Mouse (Mus musculus) midbrain, embryonic 15.5 days (tissue): Measurements from ENCODE around the gene Gm7075. TPM values are rescaled to one million over a fixed set of nuclear protein-coding genes. Genes with fewer than 3 reads are reported as not detected.

Experiments used
- ATAC-seq: fragments of 200-750 bp; cut with Nextera tagmentation; replicated peaks from 2 replicates; pipeline ENCODE4 v1.8.0; 2017; ENCODE audit warnings: moderate TSS enrichment
- H3K27ac ChIP-seq: fragments of 300-500 bp; sonication (generic); 2 replicates; pipeline ENCODE4 v1.5.1; 2015; ENCODE audit warnings: mild to moderate bottlenecking, inconsistent platforms
- H3K27me3 ChIP-seq: fragments of 300-500 bp; sonication (generic); replicated peaks from 2 replicates; pipeline ENCODE4 v1.6.1; 2015; ENCODE audit warnings: inconsistent platforms
- H3K36me3 ChIP-seq: fragments of 300-500 bp; sonication (generic); replicated peaks from 2 replicates; pipeline ENCODE4 v1.6.1; 2015; ENCODE audit warnings: inconsistent platforms
- H3K4me1 ChIP-seq: fragments of 300-500 bp; sonication (generic); 2 replicates; pipeline ENCODE4 v1.6.1; 2015; ENCODE audit warnings: inconsistent platforms
- H3K4me2 ChIP-seq: fragments of 300-500 bp; sonication (generic); 2 replicates; pipeline ENCODE4 v1.6.1; 2015; ENCODE audit warnings: inconsistent platforms, mild to moderate bottlenecking, moderate library complexity
- H3K4me3 ChIP-seq: fragments of 300-500 bp; sonication (generic); 2 replicates; pipeline ENCODE4 v1.5.1; 2015; ENCODE audit warnings: mild to moderate bottlenecking, inconsistent platforms
- H3K9ac ChIP-seq: fragments of 300-500 bp; sonication (generic); 2 replicates; pipeline ENCODE4 v1.6.1; 2015; ENCODE audit warnings: mild to moderate bottlenecking, inconsistent platforms
- H3K9me3 ChIP-seq: fragments of 300-500 bp; sonication (generic); 2 replicates; pipeline ENCODE4 v1.6.1; 2016; ENCODE audit warnings: inconsistent platforms
- WGBS: fragments of 180-500 bp; shearing (Covaris S2); methylation state at CpG from one replicate; pipeline ENCODE4 v1.1.7; 2015; ENCODE audit warnings: mixed read lengths; 5-methylcytosine and 5-hydroxymethylcytosine counted together
- polyA plus RNA-seq: library from polyadenylated mRNA; unstranded; fragments of >200 nt; fragmentation: Nextera tagmentation; extraction: Ambion mirVana; gene quantifications from 2 replicates; pipeline ENCODE4 v1.2.1, GENCODE M21; 2015

The Gm7075 gene
- polyA plus RNA-seq, 1 experiment from 2014 or later = not detected

- peak within 1 kb of the TSS; percentile 53 for H3K4me3 ChIP-seq
- H3K27me3 ChIP-seq = peaks cover 3% of the 10 kb centered on the region; the same call in 1 of the 2 replicates
- H3K4me1 ChIP-seq = peaks cover 9% of the 10 kb centered on the region
- 3% methylated on average over 24 of the region's 24 CpGs for WGBS
- peak within 1 kb of the TSS; percentile 73 for H3K27ac ChIP-seq
- peak within 1 kb of the TSS; percentile 60 for H3K9ac ChIP-seq
- H3K9me3 ChIP-seq = no peaks in the 10 kb centered on the region
- peak; percentile 9; the same call in 1 of the 2 replicates for ATAC-seq
- H3K4me2 ChIP-seq = peak within 1 kb of the TSS; percentile 77
- no peaks in the 10 kb centered on the region for H3K36me3 ChIP-seq
These were observed 39.9 kb downstream of the Gm7075 start, which contains the start of gene Sirt1 for GRCm38 (mm10) chr10:63381498-63382280. Sirt1 (minus strand) TSS chr10:63381704.

DNA sequence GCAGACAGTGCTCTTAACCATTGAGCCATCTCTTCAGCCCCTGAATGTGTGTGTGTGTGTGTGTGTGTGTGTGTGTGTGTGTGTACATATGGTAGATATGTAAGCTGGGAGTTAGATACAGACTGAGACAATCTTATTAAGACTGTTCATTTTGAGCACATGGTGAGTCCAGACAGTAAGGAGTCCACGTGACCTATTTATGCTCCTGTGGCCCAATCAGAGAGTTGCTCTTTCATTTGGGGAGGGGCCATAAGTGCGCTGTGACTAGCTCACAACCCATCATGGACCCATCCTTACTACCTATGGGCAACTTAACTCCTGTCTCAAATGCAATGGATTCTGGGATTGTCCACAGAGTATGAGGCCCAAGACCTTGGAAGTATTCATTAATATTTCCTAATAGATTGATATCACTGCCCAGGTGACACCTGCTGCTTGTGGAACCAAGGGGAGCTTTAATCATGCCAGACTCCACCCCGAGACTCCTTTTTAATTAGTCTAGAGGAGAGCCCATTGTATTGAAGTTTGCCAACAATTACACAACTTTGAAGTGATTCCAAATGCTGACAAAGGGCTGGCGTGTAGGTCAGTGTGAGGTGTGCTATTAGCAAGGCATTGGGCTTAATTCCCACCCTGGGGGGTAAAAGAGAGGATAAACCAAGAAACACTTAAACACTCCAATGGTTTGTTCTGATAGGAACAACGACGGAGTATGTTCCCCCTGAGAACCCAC lies 42.5 kb downstream of the Gm7075 start:
- Histone ChIP-seq H3K9ac (no peak overlapping the region), H3K4me1 (peaks cover 9% of the 10 kb centered on the region), H3K27ac (no peak overlapping the region), H3K4me2 (no peak overlapping the region), H3K36me3 (no peaks in the 10 kb centered on the region), H3K9me3 (no peaks in the 10 kb centered on the region), H3K4me3 (no peak overlapping the region), H3K27me3 (peaks cover 3% of the 10 kb centered on the region; the same call in 1 of the 2 replicates)
- 67% methylated on average over 6 of the region's 6 CpGs for WGBS
- no peak for ATAC-seq

DNA sequence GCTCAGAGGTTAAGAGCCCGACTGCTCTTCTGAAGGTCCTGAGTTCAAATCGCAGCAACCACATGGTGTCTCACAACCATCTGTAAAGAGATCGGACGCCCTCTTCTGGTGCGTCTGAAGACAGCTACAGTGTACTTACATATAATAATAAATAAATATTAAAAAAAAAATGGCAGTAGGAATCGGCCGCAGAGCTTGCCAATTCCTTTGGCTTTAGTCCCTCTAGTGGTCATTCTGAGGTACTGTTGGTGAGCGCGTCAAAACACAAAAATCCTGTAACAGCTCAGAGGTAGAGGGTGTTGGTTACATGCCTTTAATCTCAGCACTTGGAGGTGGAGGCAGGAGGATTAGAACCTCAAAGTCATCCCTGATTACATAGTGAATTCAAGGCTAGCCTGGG lies 44.1 kb downstream of the Gm7075 start:
- H3K9ac ChIP-seq = no peak overlapping the region
- 21% methylated on average over 9 of the region's 9 CpGs for WGBS
- H3K4me3 ChIP-seq = no peak overlapping the region
- peaks cover 3% of the 10 kb centered on the region; the same call in 1 of the 2 replicates for H3K27me3 ChIP-seq
- H3K27ac ChIP-seq = no peak overlapping the region
- no peaks in the 10 kb centered on the region for H3K36me3 ChIP-seq
- no peak overlapping the region for H3K4me2 ChIP-seq
- H3K4me1 ChIP-seq = peaks cover 9% of the 10 kb centered on the region
- H3K9me3 ChIP-seq = no peaks in the 10 kb centered on the region
- no peak for ATAC-seq

GRCm38 (mm10) chr10:63376303-63376702 lies 45.3 kb downstream of the Gm7075 start:
- Histone ChIP-seq H3K36me3 (no peaks in the 10 kb centered on the region), H3K4me3 (no peak overlapping the region), H3K9ac (no peak overlapping the region), H3K27me3 (peaks cover 3% of the 10 kb centered on the region; the same call in 1 of the 2 replicates), H3K4me1 (peaks cover 1% of the 10 kb centered on the region), H3K27ac (no peak overlapping the region), H3K9me3 (no peaks in the 10 kb centered on the region), H3K4me2 (no peak overlapping the region)
- WGBS = 81% methylated on average over 5 of the region's 5 CpGs
- no peak for ATAC-seq

Other genes with a start within 250 kb of the Gm7075 start
- gene Mypn, start 217.8 kb downstream of the Gm7075 start, polyA plus RNA-seq = 0.21 and 0.31 TPM in 2 replicates
- gene Herc4, start 178.0 kb downstream of the Gm7075 start, polyA plus RNA-seq = 29.5 and 31.1 TPM in 2 replicates
- gene Sirt1, start 40.1 kb downstream of the Gm7075 start, polyA plus RNA-seq = 5.7 and 6.1 TPM in 2 replicates
- 18.0 and 20.3 TPM in 2 replicates for gene Dnajc12, start 39.3 kb downstream of the Gm7075 start, polyA plus RNA-seq
- 0.61 and 0.80 TPM in 2 replicates for gene Ctnna3, start 8.3 kb upstream of the Gm7075 start, polyA plus RNA-seq